Mouse (Mus musculus) brain, embryonic 14.5 days (tissue): ENCODE data around the gene Acot4. TPM values are rescaled to one million over a fixed set of nuclear protein-coding genes. Genes with fewer than 3 reads are reported as not detected.

ENCODE experiments used
- DNase-seq: peaks from one replicate; pipeline ENCODE4 v3.0.0-alpha.2; 2011; ENCODE audit warnings: low read depth
- CTCF ChIP-seq: fragments of 200-500 bp; IDR thresholded peaks from 2 replicates; pipeline ENCODE4 v1.5.1; 2012; ENCODE audit warnings: inconsistent platforms, mild to moderate bottlenecking, moderate library complexity, borderline replicate concordance; ENCODE audit not compliant: insufficient read depth, insufficient read length; ENCODE audit errors: extremely low read depth
- POLR2A ChIP-seq: fragments of 200-500 bp; IDR thresholded peaks from 2 replicates; pipeline ENCODE4 v1.6.1; 2012; ENCODE audit warnings: mild to moderate bottlenecking, inconsistent platforms, borderline replicate concordance; ENCODE audit not compliant: poor library complexity, insufficient read depth, insufficient read length, severe bottlenecking; ENCODE audit errors: extremely low read depth
- polyA plus RNA-seq: library from polyadenylated mRNA; depleted of rRNA; stranded (reverse); fragments of >200 nt; gene quantifications from 2 replicates; pipeline ENCODE4 v1.2.3, GENCODE M21; 2012; rRNA removed

Gene Acot4
- 0.21 and 0.45 TPM in 2 replicates for polyA plus RNA-seq

DNA sequence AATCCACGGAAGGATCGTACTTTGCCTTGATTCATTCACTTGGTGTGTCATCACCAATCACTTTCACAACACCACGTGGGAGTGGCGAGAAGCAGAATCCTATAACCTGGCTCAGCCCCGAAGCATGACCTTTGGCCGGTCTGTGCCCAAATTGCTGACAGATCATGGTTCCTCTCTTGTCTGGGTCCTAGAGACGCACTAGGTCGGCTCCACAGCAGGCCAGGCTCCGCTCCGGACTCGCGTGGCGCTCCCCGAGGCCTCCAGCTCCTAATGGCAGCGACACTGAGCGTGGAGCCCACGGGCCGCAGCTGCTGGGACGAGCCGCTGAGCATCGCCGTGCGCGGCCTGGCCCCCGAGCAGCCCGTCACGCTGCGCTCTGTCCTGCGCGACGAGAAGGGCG lies at the start of gene Acot4:
Gene Acot4 (plus strand): TSS at position 139 of the 400 bp plus-strand sequence.
- peak; percentile 5 for DNase-seq

DNA sequence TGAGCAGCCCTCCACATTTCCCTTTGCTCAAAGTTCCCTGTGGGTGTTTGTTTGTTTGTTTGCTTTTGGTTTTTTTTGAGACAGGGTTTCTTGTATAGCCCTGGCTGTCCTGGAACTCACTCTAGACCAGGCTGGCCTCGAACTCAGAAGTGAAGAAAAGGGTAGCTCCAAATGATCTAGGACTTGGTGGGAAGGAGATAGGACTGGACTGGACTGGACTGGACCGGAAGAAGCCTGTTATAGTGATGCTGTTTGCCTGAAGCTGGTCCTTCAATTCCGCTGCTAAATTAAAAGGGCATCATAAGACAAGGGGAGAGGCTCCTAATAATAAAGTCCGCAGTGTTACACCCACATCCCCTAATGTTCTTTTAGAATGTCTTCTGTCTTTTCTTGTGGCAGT lies 49.7 kb upstream of the Acot4 start:
- peak; percentile 29 for DNase-seq
- no peak for TF ChIP-seq POLR2A

DNA sequence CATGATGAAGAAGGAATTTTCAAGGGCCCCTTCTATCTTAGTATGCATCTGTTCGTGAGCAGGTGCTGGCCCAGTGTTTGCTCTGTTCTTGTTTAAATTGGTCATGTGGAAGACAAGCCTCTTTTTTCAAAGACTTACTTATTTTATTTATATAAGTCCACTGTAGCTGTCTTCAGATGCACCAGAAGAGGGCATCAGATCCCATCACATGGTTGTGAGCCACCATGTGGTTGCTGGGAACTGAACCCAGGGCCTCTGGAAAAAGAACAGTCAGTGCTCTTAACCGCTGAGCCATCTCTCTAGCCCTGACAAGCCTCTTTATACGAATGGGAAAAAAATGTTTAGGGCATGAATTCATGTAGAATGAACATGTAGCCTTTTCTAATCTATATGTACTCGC lies 48.8 kb upstream of the Acot4 start:
- TF ChIP-seq POLR2A (no peak), CTCF (no peak)
- DNase-seq, result no peak

DNA sequence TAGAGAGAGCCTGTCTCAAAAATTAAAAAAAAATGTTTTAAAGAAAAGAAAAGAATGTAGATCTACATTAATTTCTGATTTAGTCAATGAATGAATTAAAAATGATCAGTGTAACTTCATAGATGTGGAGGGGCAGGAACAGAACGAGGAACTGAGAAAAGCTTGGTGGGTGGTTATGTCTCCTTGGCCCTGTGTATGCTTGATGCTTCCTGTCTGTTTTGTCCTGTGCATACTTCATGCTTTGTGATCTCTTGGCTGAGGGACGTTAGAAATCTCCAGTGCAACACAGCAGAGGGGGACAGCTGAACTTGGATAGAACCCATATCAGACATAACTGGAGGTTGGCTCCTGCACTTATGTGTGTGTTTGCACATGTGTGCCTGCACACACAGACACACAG lies 41.0 kb upstream of the Acot4 start:
- no peak for DNase-seq
- no peak for TF ChIP-seq CTCF

DNA sequence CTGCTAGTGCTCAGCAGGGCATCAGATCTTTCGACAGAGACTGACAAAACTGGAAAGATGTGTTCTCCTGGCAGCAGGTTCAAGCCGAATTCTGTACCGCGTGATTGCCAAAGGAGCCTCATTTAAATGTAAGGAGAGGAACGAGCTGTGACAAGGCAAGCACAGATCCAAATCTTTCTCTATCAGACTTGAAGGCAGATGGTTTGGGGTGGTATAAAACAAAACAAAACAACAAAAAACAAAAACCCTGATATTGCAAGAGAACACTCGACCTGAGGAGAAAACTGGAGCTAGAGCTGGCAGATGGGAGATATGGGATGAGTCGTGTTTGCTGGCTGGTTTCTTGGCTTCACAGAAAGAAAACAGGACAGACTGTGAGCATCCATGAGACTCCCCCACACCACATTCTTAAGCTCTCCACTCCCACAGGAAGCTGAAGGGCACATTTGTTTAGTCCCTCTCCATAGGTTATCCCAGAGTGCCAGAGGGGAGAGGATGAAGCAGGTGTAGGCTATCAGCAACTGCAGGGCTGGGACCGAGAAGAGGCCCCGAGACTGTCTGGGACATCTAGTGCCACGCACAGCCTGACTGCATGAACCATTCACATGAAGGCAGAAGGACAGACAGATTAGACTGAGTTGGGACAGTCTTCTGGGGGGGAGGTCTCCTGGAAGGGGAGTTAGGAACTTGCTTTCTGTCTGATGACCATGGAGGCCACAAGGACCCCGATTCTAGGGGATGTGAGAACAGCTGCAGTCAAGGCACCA lies 39.7 kb upstream of the Acot4 start:
- peak; percentile 69 for DNase-seq
- TF ChIP-seq POLR2A (no peak), CTCF (no peak)

DNA sequence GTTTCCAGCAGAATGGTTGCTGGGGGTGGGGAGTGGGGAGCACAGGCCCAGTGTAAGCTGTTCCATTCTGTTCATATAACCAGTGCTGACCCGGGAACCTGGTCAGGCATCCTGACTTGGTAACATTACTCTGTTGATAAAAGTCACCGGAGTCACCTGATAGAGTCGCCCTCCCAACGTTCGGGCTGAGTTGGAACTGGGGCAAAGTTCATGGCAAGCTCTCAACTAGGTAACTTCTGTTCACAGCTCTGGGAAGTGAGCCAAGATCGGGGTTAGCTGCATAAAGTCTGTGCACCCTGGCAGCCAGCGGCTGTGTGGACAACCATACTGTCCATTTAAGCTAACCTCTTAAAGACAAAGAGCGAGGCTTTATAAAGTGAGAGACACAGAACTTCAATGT lies 38.9 kb upstream of the Acot4 start:
- DNase-seq, result peak; percentile 30

DNA sequence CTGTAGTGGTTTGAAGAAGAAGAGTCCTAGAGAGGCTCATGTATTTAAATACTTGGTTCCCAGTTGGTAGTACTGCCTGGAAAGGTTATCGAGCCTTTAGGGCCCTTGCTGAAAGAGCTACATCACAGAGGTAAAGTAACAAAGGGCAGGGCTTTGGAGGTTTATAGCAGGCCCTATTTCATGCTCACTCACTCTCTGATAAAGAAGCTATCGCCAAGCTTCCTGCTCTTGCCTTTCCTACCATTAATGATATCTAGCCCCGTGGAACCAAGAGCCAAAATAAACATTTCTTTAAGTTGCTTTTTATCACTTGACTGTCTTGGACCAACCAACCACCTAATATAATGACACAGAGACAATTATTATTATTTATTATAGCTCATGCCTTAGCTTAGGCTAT lies 37.8 kb upstream of the Acot4 start:
- TF ChIP-seq POLR2A (no peak), CTCF (no peak)
- no peak for DNase-seq

DNA sequence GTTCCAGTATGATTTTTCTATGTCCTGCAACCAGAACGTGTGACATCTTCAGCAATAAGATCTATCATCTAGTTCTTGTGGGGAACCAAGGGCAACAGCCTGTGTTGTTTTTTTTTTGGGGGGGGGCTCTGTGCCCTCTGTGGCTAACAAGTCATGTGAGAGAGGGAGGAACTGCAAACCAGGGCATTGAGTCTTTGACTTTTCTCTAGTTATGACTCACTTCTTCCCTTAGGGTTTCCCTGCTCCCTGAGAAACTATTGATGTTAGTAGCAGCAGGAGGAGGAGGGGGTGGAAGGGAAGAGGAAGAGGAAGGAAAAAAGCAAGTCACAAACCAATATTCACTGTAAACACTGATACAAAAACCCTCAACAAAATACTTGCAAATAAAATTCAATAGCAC lies 34.3 kb upstream of the Acot4 start:
- no peak for DNase-seq
- TF ChIP-seq CTCF (no peak), POLR2A (no peak)

DNA sequence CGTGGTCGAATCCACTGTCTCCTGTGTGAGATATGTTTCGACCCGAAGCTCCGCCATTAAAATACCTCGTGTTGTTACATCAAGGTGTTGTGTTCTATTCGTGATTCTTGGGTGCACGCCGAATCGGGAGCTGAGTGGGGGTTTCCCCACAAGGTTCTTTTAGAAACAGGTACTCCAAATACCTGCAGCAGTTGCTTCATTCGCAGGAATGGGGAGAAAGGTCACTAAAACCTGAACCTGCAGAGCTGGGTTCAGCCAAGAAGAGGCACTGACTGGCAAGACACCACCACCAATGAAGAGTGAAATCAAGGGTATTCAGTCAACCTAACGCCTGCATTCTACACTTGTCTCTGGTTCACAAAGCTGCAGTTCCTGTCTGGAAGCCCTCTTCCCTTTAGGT lies 29.9 kb upstream of the Acot4 start:
- DNase-seq, result no peak
- TF ChIP-seq CTCF, result no peak
- TF ChIP-seq POLR2A, result no peak

DNA sequence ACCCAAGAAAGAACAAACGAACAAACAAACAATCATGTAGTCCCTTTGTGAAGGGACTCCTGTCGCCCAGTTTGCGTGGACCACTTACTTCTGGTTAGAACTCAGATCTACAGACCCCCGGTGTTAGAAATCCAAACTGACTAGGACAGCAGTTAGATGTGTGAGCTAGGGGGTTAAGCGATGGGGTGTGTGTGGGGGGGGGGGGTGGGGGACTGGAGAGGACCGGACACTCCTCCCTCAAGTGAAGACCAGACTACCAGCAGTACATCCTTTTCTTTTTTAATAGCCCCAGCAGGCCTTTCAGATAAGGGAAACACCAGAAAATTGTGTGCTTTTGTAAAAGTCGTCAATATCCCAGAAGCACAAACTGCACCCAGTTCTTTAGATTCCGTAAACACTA lies 29.4 kb upstream of the Acot4 start:
- TF ChIP-seq POLR2A, result no peak
- no peak for TF ChIP-seq CTCF
- no peak for DNase-seq

DNA sequence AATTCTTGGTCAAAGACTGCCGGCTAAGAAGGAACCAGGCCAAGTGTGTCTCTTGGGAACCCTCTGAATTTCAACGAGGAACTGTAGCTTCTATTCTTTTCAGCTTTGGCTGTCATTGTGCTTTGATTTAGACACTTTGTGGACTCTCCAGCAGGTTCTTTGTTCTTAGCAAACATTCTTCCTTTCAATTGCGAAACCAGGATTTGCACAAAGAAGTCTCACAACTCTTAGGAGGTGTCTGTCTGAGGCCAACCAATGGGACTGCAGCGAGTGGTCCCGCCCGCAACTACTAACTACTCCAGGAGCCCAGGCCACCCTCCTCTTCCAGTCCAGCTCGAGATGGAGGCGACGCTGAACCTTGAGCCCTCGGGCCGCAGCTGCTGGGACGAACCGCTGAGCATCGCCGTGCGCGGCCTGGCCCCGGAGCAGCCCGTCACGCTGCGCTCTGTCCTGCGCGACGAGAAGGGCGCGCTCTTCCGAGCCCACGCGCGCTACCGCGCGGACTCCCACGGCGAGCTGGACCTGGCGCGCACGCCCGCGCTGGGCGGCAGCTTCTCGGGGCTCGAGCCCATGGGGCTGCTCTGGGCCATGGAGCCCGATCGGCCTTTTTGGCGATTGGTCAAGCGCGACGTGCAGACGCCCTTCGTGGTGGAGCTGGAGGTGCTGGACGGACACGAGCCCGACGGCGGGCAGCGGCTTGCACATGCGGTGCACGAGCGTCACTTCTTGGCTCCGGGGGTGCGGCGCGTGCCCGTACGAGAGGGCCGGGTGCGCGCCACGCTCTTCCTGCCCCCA lies 28.8 kb upstream of the Acot4 start, which contains the start of gene Acot1:
Gene Acot1 (plus strand): TSS at position 320 of the 795 bp plus-strand sequence.
- peak; percentile 95 for DNase-seq

DNA sequence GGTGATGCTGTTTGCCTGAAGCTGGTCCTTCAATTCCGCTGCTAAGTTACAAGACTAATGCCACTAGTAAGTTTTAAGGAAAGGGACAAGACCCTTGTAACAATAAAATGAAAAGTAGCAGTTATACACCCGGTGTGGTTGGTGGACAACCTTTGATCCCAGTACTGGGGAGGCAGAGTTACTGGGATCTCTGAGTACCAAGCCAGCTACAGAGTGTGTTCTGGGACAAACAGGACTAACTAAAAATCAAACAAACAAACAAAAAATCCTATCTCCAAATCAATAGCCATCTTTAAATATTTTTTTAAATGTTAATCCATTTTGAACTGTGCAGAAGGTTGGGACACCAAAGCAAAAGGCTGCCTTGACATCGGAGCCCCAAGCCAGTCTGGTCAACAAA lies 28.0 kb upstream of the Acot4 start:
- peak; percentile 14 for DNase-seq
- TF ChIP-seq CTCF (no peak), POLR2A (no peak)

DNA sequence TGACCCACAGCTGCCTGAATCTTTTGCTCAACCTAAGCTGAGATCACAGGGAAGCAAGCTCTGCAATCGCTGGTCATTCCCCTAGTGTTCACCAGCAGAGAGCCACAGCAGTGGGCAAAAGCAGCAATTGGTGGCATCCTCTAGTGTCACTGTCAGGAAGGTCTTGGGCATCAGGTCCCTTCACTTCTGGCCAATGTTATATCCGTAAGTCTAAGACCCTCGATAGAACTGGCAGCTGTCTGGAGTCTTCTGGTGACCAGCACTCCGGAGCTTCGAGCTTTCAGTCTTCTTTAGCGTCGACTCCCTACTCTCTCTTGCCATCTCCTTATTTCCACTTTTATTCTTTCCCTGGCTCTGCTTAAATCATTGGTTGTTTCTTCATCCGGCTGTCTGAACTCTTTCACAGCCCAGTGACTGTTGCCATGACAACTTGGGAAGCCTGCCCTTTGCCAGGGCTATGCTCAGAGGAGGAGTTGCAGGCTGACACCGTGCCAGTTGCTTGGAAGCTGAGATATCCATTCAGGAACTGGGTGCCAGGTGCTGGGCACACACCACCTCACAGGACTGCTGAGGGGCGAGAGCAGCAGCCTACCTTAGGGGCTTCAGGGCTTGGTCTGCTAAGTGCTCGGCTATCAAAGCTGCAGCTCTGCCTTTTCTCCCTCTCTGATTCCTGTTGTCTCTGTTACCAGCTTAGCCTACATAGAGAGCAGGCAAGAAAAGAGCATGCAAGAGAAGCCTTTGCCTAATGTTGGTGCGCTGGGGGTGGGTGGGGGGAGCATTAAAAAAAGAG lies 26.7 kb upstream of the Acot4 start:
- peak; percentile 96 for DNase-seq
- TF ChIP-seq CTCF (0 out of 2 replicates have a peak, but pooled peaks have one; percentile 1), POLR2A (no peak)
